Mouse (Mus musculus) thymus, postnatal 4 days (tissue): Measurements from ENCODE around the gene Sbk2.

Experiments used
- DNase-seq: peaks from one replicate; pipeline ENCODE4 v3.0.0; 2021

The Sbk2 gene

GRCm38 (mm10) chr7:4920976-4921823, 43.0 kb downstream of the Sbk2 start:
- DNase-seq: no peak

- no peak for DNase-seq
These were observed 43.7 kb downstream of the Sbk2 start for GRCm38 (mm10) chr7:4920496-4920895.

- DNase-seq: no peak
These were observed 44.2 kb downstream of the Sbk2 start for GRCm38 (mm10) chr7:4919971-4920370.

- no peak for DNase-seq
These were observed 45.1 kb downstream of the Sbk2 start for GRCm38 (mm10) chr7:4919096-4919495.

GRCm38 (mm10) chr7:4918681-4919080, 45.5 kb downstream of the Sbk2 start:
- no peak for DNase-seq

DNA sequence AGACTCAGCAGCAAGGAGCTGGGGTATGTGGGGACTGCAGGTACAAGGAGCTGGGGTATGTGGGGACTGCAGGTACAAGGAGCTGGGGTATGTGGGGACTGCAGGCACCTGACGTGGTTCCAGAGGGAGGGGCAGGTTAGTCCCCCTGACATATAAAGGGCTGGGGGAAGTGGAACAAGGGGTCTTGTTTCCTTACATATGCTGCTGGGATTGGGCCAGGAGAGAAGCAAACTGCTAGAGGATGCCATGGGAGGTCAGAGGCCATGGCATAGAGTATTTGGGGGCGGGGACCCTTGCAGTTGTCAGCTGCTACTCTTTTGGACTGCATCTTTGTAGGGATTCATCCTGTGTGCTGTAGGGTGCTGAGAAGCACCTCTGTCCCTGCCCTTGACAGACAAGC, 46.7 kb downstream of the Sbk2 start:
- no peak for DNase-seq

- DNase-seq: peak; percentile 53
These were observed 48.4 kb downstream of the Sbk2 start for GRCm38 (mm10) chr7:4915669-4916416.

GRCm38 (mm10) chr7:4915007-4915665, 49.1 kb downstream of the Sbk2 start, which contains the start of gene Zfp628:
TSS of gene Zfp628 (plus strand) at chr7:4915217.
- DNase-seq: peak; percentile 97

- no peak for DNase-seq
These were observed 52.0 kb downstream of the Sbk2 start for GRCm38 (mm10) chr7:4912248-4912647.

GRCm38 (mm10) chr7:4911561-4911960, 52.6 kb downstream of the Sbk2 start:
- peak; percentile 82 for DNase-seq

GRCm38 (mm10) chr7:4906466-4906950, 57.7 kb downstream of the Sbk2 start, which contains the start of gene Gm36210:
TSS of gene Gm36210 (minus strand) at chr7:4906516.
- DNase-seq: no peak

DNA sequence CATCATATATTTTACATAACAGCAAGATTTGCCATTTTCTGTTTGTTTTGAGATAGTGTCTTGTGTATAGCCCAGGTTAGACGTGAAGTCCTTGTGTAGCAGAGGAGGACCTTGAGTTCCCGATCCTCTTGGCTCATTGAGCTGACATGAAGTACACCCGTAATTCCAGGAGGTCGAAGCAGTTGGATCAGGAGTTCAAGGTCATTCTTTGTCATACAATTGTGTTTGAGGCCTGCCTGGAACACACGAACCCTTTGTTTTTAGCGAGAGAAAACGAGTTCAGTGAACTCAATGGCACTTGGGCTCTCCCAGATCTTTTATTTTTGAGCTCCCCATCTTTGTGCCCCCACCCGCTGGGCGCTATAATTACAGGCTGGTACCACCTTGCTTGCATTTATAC, 61.8 kb downstream of the Sbk2 start:
- DNase-seq: peak; percentile 2

GRCm38 (mm10) chr7:4901171-4901570, 63.0 kb downstream of the Sbk2 start:
- DNase-seq: peak; percentile 78

DNA sequence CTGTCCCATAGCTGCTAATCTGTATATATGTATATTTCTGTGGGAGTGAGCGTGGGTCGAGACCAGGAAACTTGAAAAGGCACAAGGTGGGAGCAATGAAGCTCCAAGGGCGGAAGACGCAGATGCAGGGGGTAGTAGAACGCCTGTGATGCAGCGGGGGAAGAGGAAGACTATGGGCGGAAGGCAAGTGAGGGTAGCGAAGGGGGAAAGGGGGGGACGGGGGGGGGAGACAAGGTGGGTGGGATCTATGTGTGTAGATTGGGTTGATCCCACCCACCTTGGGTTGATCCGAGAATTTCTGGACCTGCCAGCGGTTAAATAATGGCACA, 63.7 kb downstream of the Sbk2 start:
- DNase-seq: peak; percentile 28

DNA sequence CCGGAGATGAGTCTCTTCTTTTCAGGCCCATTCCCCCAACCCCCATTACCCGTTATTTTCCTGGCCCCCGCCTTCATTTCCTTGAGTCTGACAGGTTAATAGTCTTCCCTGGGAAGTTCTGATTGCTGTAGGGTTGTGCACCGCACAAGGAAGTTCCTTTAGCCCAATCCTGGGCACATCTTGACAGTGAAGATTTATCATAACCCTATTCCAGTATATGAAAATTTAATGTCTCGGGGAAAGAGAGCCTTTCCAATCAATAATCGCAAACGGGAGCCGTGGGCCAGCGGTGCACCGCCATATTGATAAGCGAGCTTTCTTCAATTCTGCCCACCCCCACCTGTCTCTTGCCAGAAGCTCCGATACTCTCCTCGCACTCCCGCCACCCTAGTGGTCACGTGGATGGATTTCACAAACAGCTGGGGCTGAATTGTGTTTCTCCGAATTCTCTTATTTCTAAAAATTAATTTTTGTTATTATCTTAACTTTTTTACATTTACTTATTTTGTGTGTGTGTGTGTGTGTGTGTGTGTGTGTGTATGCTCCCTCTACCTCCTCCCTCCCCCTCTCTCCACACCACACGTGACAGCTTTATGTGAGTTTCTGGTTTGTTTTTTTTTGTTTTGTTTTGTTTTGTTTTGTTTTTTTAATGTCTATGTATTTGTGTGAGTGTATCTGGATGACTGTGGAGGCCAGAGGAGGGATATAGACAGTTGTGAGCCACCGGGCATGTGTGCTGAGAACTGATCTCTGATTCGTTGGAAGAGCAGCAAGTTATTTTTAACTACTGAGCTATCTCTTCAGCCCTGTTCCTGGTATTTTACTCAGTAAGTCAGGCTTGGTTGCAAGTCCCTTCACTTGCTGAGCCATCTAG, 64.3 kb downstream of the Sbk2 start:
- DNase-seq: peak; percentile 46

- DNase-seq: peak; percentile 13
These were observed 65.2 kb downstream of the Sbk2 start for GRCm38 (mm10) chr7:4898851-4899648.

- DNase-seq: no peak
These were observed 69.0 kb downstream of the Sbk2 start for GRCm38 (mm10) chr7:4895186-4895585.
